Mouse (Mus musculus) ovary, postnatal 14 days (tissue): ENCODE results near the gene Sv2c.

Source experiments
- DNase-seq: peaks from one replicate; pipeline ENCODE4 v3.0.0; 2022; ENCODE audit warnings: low spot score

Sv2c gene

GRCm38 (mm10) chr13:95944621-95945020 lies 187.8 kb downstream of the Sv2c start:
- no peak for DNase-seq

- DNase-seq: no peak
These were observed 188.5 kb downstream of the Sv2c start for GRCm38 (mm10) chr13:95943919-95944318.

GRCm38 (mm10) chr13:95942587-95942986 lies 189.8 kb downstream of the Sv2c start:
- DNase-seq: no peak

GRCm38 (mm10) chr13:95941861-95942260 lies 190.5 kb downstream of the Sv2c start:
- DNase-seq: no peak

- DNase-seq: no peak
These were observed 191.6 kb downstream of the Sv2c start for GRCm38 (mm10) chr13:95940811-95941210.

GRCm38 (mm10) chr13:95924201-95924621 lies 208.2 kb downstream of the Sv2c start:
- DNase-seq: no peak

GRCm38 (mm10) chr13:95922626-95923025 lies 209.8 kb downstream of the Sv2c start:
- no peak for DNase-seq

GRCm38 (mm10) chr13:95918624-95919284 lies 213.6 kb downstream of the Sv2c start:
- DNase-seq: no peak

GRCm38 (mm10) chr13:95913046-95913406 lies 219.4 kb downstream of the Sv2c start:
- DNase-seq: no peak

- no peak for DNase-seq
These were observed 220.0 kb downstream of the Sv2c start for GRCm38 (mm10) chr13:95912157-95913045.

GRCm38 (mm10) chr13:95910270-95910669 lies 222.1 kb downstream of the Sv2c start:
- DNase-seq: no peak

- no peak for DNase-seq
These were observed 223.1 kb downstream of the Sv2c start for GRCm38 (mm10) chr13:95909244-95909643.
